Mouse (Mus musculus): ENCODE results near the gene Ssu72.
"Not testable (repeated sequence)": the region's sequence is repeated elsewhere in the genome, so short reads cannot be mapped to it uniquely, and the experiment has no call there.

The Ssu72 gene

DNA sequence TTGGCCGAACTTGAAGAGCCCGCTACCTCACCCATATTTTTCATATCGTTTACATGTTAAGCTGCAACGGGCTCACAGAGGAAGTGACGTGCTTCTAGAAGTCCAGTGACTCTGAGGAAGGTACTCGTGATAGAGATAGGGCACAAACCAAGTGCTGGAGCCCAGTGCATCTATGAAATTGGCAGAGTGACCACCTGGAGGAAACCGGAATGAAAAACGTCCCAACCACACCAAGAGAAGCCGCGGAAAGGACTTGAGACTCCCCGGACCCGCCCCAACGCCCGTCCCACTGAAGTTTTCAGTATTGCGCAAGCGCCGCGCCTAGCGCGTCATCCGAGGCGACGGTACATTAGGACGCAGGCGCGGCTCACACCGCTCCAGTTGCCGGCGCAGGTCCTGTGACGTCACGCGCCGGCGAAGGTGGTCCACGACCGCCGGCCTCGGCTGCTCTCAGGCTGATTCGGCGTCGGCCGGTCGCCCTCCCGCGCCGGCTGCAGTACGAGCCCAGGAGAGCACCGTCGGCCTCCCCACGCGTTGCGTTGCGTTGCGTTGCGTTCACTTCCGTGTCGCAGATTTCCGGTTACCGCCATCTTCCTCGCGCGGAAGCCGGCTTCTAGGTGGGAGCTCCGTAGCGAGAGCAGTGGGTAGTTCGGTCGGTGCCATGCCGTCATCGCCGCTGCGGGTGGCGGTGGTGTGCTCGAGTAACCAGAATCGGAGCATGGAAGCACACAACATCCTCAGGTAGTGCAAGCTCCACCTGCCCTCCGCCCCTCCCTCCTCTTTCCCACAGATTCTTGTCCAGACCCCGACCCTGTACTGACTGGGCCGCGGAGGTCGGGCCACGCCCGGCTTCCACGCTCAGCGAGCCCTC, at the start of gene Ssu72:
Gene Ssu72, plus strand, starts transcription at position 80 of the 871 bp plus-strand sequence.
- peak; percentile 96 for DNase-seq (ENCODE audit: low spot score)

DNA sequence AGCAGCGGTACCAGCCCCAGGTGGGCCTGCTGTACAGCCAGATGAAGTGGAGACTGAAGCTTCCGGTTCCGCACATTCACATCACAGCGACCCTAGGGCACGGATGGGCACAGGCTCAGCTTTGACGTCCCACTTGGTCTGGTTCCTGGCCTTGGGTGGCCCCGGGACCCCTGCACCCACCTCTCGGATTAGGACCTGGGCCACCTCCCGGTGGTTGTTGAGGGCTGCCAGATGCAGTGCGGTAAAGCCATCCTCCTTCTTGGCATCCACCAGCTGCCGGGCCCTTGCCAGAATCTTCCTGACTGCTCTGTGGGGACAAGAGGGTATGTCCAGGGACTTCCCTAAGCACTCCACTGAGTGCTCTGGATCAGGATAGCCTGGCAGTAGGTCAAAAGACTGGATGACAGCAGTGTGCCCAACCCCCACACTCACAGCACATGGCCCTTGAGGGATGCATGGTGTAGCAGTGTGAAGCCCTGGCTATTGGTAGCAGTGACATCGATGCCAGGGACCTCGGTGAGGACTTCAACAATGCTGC, 48.3 kb upstream of the Ssu72 start:
- DNase-seq (ENCODE audit: low spot score): no peak

DNA sequence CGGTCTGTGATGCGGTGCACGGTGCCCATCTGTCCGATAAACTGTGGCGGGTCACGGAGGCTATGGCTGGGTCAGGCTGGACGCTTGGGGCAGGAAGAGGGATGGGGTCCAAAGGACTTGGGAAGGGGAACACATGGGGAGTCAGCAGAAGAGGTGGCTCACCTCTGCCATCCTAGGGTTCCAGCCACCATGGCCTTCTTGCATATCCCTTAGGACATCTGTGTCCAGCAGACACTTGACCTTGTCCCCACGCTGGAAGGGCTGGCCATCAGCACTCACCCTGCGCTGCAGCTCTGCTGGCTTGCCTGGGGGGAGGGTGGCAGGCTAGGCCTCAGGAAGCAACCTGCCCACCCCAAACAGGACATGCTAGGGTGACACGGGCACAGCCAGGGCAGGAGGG, 45.6 kb upstream of the Ssu72 start:
- DNase-seq (ENCODE audit: low spot score): no peak

DNA sequence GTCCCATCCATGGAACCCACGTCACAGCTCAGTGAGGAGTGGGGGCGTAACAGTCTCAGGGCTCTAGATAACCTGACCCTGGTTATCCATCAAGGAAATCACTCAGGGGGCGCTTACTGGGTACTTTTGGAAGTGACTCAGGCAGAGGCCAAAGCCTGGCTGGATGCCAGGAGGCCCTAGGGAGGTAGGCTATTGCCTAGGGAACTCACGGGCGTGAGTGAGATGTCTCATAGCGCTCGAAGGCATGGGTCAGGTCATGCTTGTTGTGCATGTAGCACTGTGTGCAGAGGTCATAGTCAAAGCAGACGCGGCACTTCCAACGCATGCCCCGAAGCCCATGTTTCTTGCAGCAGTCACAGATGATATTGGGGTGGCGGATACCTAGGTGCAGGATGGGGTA, 44.0 kb upstream of the Ssu72 start:
- DNase-seq (ENCODE audit: low spot score): no peak

DNA sequence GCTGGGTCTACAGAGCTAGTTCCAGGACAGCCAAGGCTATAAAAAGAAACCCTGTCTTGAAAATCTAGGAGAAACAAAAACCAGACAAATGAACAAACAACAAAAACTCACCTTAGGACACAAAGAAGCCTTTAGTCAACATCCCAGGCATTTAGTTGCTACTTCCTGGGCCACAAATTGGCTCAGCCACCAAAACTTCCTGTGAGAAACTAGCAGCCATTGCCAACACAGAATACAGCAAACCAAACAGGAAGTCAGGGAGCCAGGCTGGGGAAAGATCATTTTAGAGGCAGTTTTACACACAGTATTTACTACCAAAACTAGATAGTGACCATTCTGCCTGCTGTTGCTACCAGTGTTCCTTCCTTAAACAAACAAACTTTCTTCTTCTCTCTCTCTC, 37.7 kb upstream of the Ssu72 start:
- DNase-seq (ENCODE audit: low spot score): no peak

DNA sequence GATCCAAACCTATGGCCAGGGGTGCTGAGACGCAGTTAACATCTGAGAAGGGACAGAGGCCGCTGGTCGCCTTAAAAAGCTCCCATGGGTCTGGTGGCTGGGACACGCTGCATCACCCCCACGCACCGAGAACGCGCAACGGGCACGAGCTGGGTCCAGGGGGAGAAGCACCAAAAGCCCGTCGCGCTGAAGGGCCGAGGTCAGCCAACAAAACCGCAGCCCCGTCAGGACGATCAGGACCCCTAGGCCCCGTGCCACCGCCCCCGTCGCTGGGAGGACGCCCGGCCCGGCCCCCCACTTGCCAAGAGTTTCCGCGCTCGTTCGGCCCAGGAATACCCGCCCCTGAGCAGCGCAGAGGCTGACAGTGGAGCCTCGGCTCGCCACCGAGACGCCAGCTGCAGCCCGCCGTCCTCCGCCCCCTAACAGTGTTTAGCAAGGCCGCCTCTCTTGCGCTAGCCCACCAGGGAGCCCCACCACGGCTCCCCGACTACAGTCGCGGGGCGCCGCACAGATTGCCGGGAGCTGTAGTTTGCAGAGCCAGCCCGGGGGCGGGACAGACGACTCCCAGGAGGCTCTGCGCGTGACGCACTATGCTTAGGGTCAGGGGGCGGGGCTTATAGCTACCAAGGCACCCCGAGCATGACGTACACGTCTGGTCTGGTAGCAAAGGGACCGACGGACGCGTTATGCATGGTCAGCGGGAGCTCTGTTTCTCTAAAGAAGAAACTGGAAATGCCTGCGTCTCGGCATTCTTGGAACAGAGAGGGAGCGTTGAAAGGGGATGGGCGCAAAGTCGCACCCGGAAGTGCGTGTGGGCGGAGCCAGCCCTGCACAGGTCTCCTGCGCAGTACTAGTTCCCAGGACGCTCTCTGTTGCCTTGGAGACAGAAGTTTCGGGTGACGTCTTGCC, 35.7 kb upstream of the Ssu72 start, which contains the start of gene Mib2:
Gene Mib2, minus strand, starts transcription at position 510 of the 909 bp plus-strand sequence.
- DNase-seq (ENCODE audit: low spot score): peak; percentile 96

DNA sequence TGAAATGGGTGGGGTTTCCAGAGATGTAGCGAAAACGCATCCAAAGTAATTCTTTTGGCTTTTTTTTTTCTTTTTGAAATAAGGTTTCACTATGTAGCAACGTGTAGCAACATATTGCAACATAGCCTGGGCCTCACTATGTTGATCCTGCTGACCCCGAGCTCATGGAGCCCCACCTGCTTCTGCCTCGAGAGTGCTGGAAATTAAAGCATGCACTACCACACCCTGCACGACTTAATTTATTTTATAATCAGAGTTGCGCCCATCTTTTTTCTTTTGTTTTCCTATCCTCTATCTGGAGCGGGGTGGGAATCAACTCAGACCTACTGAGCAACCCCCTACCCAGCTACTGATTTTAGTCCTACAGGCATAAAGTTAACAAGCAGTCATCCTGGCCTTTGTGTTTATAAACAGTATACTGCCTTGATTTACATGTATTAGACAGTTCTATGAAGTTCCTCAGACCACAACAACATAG, 35.0 kb upstream of the Ssu72 start:
- DNase-seq (ENCODE audit: low spot score): no peak

DNA sequence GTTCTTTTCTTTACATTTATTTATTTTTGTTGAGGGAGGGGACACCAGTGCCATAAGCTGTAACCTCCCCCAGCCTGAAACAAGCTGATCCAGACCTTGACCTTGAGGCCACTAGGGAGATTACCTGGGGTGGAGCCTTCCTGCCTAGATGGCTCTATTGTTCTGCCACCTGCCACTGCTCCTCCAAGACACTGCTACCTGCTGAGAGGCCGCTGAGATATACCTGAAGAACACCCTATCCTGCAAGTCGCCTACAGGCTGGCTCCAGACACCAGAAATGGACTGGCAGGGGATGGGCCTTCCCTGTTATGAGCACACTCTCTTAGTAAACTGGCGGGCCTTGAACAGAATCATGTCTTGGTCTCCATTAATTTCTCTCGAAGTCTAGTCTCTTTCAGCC, 34.4 kb upstream of the Ssu72 start:
- DNase-seq (ENCODE audit: low spot score): not testable (repeated sequence)

DNA sequence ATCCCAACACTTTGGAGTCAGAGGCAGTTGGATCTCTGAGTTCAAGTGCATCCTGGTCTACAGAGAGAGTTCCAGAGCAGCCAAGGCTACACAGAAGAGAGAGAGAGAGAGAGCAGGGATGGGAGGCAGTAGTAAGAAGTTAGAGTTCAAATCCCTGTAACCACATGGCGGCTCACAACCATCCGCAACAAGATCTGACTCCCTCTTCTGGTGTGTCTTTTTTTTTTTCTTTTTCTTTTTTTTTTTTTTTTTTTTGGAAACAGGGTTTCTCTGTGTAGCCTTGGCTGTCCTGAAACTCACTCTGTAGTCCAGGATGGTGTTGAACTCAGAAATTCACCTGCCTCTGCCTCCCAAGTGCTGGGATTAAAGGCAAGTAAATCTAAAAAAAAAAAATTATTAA, 32.5 kb upstream of the Ssu72 start:
- no peak for DNase-seq (ENCODE audit: low spot score)

DNA sequence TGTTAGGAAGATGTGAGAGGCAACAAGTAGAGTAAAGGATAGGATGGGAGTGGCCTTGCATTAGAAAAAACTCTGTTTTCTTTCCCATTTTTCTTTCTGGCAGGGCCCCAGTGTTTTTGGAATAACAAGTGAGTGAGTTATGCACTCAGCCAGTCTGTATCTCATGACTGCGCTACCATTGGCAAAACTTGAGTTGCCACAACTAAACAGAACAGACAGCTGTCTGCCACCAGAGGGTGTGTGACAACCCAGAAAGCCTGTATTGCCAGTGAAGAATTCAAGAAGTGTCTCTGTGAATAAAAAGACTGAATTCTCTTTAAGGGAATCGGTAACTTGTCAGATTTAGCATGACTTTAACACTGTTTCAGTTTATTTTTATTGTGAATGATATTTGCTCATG, 28.6 kb upstream of the Ssu72 start:
- DNase-seq (ENCODE audit: low spot score): no peak

DNA sequence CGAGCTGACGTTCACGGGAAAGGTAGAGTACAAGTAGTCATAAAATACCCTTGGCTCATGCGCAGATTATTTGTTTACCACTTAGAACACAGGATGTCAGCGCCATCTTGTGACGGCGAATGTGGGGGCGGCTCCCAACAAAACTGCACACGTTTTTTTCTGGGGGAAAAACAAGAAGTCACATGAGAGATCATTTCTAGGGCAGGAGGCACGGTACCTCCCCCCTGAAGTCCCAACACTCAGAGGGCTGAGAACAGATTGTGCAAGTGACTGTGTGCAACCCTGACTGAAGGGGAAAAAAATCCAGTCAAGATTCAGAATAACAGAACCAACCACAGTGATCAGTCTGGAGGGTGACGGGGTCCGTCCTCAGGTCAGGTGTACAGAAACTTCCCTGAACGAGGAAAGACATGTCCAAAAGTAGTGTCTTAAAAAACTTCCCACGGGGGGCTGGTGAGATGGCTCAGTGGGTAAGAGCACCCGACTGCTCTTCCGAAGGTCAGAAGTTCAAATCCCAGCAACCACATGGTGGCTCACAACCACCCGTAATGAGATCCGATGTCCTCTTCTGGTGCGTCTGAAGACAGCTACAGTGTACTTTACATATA, 20.8 kb upstream of the Ssu72 start:
- not testable (repeated sequence) for DNase-seq (ENCODE audit: low spot score)

DNA sequence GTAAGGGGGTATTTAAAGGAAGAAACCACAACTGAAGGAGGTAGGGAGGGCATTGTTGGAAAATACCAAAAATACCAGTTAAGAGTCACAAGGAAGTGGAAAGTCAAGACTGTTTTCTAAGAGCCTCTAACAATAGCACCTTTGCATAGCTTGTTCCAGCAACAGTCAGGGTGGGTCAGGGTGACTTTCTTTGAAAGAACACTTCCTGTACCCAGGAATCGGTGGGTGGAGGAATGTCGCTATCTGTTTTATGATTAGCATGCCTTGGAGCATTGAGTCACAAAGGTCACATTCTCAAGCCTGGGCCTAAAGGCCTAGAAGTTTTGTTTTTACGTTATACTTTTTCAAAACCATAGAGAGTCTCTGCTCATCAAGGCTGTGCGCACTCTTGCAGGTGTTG, 16.8 kb upstream of the Ssu72 start:
- not testable (repeated sequence) for DNase-seq (ENCODE audit: low spot score)

DNA sequence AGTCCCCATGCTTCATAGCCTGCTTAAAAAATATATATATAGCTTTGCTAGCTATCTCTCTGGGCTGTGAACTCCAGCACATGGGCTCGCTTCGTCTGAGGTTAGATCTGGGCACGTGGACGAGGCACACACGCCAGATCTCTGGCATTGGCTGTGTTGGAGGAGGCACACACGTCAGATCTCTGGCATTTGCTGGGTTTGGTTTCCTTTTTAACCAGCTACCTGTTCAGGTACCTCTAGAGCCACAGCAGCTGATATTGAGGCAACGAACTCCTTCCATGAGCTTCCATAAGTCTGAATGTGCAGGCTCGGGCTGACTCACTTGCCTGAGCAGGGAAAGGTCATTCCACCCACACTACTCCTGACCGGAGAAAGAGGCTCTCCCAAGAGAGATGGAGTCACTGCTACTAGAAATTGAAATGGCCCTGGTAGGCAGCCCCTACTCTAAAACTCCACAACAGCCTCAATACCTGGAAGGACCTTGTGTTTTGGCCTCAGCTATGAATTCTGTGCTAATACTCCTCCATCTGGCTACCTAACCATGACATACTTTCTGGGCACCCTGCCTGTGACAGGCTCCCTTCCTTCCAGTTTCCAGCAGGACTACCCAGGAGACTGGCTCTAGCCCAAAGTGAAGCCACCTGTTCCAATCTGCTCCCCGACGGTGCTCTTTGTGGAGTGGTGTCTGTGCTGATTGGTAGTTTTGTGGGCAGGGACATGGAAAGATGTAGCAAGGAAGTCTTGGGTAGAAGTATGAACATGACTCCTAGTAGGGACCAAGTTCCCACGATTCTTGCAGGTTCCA, 13.8 kb upstream of the Ssu72 start:
- no peak for DNase-seq (ENCODE audit: low spot score)

DNA sequence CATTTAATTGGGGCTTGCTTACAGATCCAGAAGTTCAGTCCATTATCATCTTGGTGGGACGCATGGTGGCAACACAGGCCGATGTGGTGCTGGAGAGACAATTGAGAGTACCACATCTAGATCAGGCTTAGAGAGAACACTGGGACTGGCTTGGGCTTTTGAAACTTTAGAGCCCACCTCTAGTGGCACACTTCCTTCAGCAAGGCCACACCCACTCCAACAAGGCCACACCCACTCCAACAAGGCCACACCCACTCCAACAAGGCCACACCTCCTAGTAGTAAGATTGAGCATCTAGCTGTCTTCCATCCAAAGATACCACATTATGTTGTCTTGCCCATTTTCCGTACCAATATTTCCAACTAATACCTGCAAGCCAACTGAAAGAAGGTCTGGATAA, 12.2 kb upstream of the Ssu72 start:
- no peak for DNase-seq (ENCODE audit: low spot score)

DNA sequence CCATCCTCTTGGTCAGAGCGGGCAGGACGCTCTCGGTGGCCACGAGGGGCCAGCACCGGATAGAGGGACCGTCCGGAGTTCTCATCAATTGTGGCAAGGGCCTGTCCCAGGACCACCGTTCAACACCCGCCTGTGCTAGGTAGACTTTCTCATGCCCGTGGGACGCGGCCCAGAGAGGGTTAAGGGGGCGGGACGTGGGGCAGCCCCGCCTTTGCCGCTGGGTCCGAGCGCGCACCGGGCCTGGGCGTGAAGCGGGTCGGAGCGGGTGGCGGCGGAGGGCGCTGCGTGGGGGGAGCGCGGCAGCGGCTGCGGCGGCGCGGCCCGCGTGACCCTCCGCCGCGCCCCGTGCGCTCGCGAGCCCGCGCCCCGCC, 10.5 kb upstream of the Ssu72 start, which contains the start of gene Fndc10:
Gene Fndc10, plus strand, starts transcription at position 232 of the 371 bp plus-strand sequence.
- no peak for DNase-seq (ENCODE audit: low spot score)

DNA sequence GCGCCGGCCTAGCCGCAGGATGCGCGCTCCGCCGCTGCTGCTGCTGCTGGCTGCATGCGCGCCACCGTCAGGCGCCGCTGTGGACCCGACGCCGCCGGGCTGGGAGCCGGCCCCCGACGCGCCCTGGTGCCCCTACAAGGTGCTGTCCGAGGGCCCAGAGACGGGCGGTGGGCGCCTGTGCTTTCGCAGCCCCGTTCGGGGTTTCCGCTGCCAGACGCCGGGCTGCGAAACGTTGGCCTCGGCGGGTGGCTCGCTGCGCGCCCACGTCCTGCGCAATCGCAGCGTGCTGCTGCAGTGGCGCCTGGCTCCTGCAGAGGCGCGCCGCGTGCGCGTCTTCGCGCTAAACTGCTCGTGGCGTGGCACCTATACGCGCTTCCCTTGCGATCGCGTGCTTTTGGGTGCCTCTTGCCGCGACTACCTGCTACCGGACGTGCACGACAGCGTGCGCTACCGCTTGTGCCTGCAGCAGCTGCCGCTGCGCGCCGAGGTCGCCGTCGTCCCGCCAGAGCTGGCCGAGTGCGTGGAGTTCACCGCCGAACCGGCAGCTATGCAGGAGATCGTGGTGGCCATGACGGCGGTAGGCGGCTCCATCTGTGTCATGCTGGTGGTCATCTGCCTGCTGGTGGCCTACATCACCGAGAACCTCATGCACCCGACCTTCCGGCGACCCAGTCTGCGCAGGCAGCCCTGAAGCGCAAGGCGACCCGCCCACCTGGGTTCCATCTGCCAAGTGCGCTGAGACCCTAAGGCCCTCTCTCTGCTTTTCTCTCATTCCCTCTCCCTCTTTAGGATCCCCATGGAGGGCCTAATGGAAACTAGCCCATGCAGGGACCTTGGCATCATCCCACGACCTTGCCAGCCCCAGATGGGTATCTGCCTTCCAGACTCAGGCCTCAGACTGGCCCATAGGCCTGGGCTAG, 9.9 kb upstream of the Ssu72 start:
- peak; percentile 39 for DNase-seq (ENCODE audit: low spot score)

DNA sequence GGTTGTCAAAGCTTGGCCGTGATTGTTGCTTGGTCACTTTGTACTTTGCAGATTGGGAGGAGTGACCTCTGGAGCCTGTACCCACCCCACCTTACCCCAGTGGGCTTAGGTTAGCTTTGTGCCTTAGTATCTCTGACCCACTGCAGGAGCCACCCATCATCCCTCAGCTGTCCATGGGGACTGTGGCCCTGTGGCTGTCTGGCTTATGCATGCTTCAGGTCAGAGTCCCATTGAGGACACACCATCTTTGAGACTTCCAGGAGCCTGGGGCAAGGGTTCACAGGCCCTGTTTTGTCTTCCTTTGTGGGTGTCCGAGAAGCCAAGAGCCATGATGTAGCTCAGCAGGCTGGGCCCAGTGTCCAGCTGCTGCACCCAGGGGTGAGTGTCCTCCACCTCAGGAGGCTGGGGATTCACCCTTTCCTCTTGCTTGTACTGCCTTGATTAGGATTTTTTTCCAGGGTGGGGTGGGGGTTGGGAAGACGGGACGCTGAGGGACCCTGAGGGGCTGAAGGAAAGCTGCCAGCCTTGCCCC, 9.0 kb upstream of the Ssu72 start:
- DNase-seq (ENCODE audit: low spot score): no peak

DNA sequence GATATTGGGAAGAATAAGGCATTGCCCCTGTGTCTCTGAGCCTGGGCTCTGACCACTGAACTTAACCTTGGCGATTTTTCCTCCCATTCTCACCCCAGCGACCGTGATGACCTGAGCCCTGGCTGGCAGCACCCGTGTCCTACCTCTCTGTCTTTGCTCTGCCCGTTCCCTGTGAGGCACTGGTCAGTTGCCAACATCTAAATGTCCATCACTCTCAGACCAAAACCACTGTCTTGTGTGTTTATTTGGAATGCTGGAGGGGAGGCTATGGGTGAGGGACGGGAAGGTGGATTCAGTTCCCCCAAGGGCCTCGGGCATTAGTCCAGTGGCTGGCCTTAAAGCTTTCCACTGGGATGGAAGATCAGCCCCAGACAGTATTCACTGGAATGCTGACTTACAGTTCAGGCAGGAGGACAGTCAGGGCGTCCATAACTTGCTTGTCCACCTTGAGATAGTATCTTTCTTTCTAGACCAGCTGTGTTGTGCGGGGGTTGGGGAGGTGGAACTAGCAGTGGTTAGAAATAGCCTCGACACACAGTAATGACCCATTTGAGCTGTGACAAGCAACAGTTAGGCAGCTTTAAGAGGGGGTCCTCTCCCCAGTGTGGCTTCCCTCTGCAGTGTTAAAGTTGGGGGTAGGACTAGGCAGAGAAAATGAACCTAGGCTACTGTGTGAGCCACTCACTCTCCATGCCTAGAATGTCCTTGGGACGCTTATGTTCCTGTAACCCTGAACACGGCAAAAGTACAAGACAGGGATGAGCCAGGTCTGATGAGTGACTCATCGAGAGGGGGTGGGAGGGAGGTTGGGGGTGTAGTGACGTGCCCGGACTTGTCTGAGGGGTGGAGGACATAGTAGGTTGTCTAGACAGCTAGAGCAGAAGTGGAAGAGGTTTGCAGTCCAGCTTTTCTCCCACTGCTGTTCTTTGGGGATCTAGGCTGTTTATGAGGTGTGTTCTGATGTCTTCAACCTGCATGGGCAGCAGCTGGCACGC, 8.0 kb upstream of the Ssu72 start:
- DNase-seq (ENCODE audit: low spot score): no peak

DNA sequence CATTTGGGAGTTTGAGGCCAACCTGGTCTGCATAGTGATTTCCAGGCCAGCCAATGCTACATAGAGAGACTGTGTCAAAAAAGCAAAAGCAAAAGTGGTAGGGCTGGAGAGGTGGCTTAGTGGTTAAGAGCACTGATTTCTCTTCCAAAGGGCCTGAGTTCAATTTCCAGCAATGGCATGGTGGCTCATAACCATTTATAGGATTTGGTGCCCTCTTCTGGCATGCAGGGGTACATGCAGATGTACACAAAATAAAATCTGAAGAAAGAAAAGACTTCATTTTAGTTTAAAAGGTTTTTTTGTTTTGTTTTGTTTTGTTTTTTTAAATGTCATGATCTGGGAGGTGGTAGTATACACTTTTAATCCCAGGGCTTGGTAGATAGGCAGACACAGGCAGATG, 4.2 kb upstream of the Ssu72 start:
- DNase-seq (ENCODE audit: low spot score): no peak

Measured in yolk sac, embryonic 10.5 days (tissue).